Mouse (Mus musculus) gastrocnemius, postnatal 14 days (tissue): ENCODE measurements around the gene Col16a1. TPM values are rescaled to one million over a fixed set of nuclear protein-coding genes. Genes with fewer than 3 reads are reported as not detected.

ENCODE experiments used
- DNase-seq: peaks from one replicate; pipeline ENCODE4 v3.0.0; 2021; ENCODE audit warnings: mixed read lengths
- intact Hi-C: fragments of 180-260 bp; cut with DNase I; formaldehyde crosslinking; loops from one replicate; pipeline ENCODE4 v1.15.1; 2025; ENCODE audit warnings: low total_unique reads
- total RNA-seq, 2 experiments: library from RNA; stranded (reverse); gene quantifications; 2 replicates each; pipeline ENCODE4 v1.2.3; 2021

Col16a1 gene
- total RNA-seq, 2 experiments from 2014 or later: 37.9 to 46.5 TPM

- DNase-seq: no peak
- intact Hi-C loops: loop anchor here (10.0 kb wide), 1 partner anchor 145 kb away; no protein-coding TSS in a partner anchor
Measured at GRCm38 (mm10) chr4:130039351-130039750, 8.3 kb upstream of the Col16a1 start.

GRCm38 (mm10) chr4:130041076-130041475 lies 6.6 kb upstream of the Col16a1 start:
- intact Hi-C loops: no loop called here
- DNase-seq: no peak

- DNase-seq: peak; percentile 32
- intact Hi-C loops: no loop called here
Measured at GRCm38 (mm10) chr4:130044211-130044610, 3.4 kb upstream of the Col16a1 start.

- intact Hi-C loops: no loop called here
- peak; percentile 53 for DNase-seq
Measured at GRCm38 (mm10) chr4:130045609-130046008, 2.0 kb upstream of the Col16a1 start.

GRCm38 (mm10) chr4:130048203-130048479 lies 501 bp downstream of the Col16a1 start:
- no peak for DNase-seq
- intact Hi-C loops: no loop called here

- intact Hi-C loops: no loop called here
- peak; percentile 89 for DNase-seq
Measured at GRCm38 (mm10) chr4:130050056-130050824, 2.6 kb downstream of the Col16a1 start.

- no peak for DNase-seq
- intact Hi-C loops: no loop called here
Measured at GRCm38 (mm10) chr4:130052283-130052682, 4.6 kb downstream of the Col16a1 start.

GRCm38 (mm10) chr4:130053111-130053510 lies 5.5 kb downstream of the Col16a1 start:
- intact Hi-C loops: no loop called here
- DNase-seq: no peak

- DNase-seq: no peak
- intact Hi-C loops: no loop called here
Measured at GRCm38 (mm10) chr4:130054727-130055126, 7.1 kb downstream of the Col16a1 start.

GRCm38 (mm10) chr4:130055160-130056010 lies 7.7 kb downstream of the Col16a1 start:
- intact Hi-C loops: no loop called here

GRCm38 (mm10) chr4:130056011-130056322 lies 8.3 kb downstream of the Col16a1 start:
- intact Hi-C loops: no loop called here
- no peak for DNase-seq

More at GRCm38 (mm10) chr4:130055160-130056010, 7.7 kb downstream of the Col16a1 start:
- DNase-seq: no peak

- DNase-seq: no peak
- intact Hi-C loops: no loop called here
Measured at GRCm38 (mm10) chr4:130056471-130056870, 8.8 kb downstream of the Col16a1 start.

GRCm38 (mm10) chr4:130060937-130061336 lies 13.3 kb downstream of the Col16a1 start:
- intact Hi-C loops: no loop called here
- DNase-seq: no peak

GRCm38 (mm10) chr4:130063191-130063590 lies 15.6 kb downstream of the Col16a1 start:
- intact Hi-C loops: no loop called here
- no peak for DNase-seq

GRCm38 (mm10) chr4:130066816-130067215 lies 19.2 kb downstream of the Col16a1 start:
- intact Hi-C loops: no loop called here
- peak; percentile 49 for DNase-seq

- intact Hi-C loops: no loop called here
- DNase-seq: no peak
Measured at GRCm38 (mm10) chr4:130070523-130070922, 22.9 kb downstream of the Col16a1 start.

- no peak for DNase-seq
- intact Hi-C loops: no loop called here
Measured at GRCm38 (mm10) chr4:130071758-130072157, 24.1 kb downstream of the Col16a1 start.

- intact Hi-C loops: no loop called here
Measured at GRCm38 (mm10) chr4:130073367-130073766, 25.7 kb downstream of the Col16a1 start.

GRCm38 (mm10) chr4:130074761-130075515 lies 27.3 kb downstream of the Col16a1 start:
- DNase-seq: peak; percentile 43
- intact Hi-C loops: no loop called here

More at GRCm38 (mm10) chr4:130073367-130073766, 25.7 kb downstream of the Col16a1 start:
- DNase-seq: no peak

- intact Hi-C loops: no loop called here
- DNase-seq: peak; percentile 50
Measured at GRCm38 (mm10) chr4:130076856-130077255, 29.2 kb downstream of the Col16a1 start.
